Mouse (Mus musculus) lung, postnatal 25 days (tissue): ENCODE measurements around the gene Slc44a1.

ENCODE experiments used
- DNase-seq: peaks from one replicate; pipeline ENCODE4 v3.0.0; 2022; ENCODE audit warnings: low spot score

The Slc44a1 gene

GRCm38 (mm10) chr4:53469007-53469406 is 28.8 kb downstream of the Slc44a1 start:
- peak; percentile 14 for DNase-seq

DNA sequence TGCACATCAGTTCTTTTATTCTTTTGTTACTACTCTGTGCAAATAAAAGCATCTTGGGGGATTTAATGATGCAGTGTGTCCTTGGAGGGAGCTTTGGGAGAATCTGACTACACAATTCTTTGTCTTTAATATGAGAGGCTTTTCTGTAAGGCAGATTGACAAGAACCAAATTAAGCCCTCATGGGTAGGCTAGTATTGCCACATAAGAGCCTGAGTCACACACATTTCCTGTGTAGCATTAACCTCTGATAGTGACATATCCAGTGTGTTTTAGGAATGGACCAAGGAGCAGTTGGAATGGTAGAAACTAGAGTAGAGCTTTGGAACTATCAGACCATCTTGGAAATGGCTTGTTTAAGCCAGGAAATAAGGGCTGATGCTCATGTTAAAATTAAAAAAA is 33.9 kb downstream of the Slc44a1 start:
- no peak for DNase-seq

GRCm38 (mm10) chr4:53475230-53475952 is 35.2 kb downstream of the Slc44a1 start:
- no peak for DNase-seq

GRCm38 (mm10) chr4:53478644-53479043 is 38.4 kb downstream of the Slc44a1 start:
- DNase-seq: no peak

- DNase-seq: no peak
Measured at GRCm38 (mm10) chr4:53487216-53488188, 47.3 kb downstream of the Slc44a1 start.

DNA sequence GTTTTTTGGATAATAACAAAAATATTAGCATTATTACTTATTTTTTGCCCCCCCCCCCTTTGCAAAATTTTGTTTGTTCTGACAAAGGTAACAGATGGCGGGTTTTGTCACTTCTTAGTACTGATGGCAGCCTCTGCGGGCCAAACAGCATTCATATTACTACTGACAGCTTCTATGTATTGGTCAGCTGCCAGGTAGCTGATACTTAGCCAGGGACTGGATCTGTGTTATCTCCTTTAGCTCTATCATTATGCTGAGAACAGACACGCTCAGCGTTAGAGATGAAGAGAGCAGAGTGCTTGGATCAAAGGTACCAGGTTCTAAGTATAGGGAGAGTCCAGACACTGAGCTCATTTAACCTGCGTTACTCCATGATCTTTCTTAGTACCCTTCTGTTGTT is 48.6 kb downstream of the Slc44a1 start:
- DNase-seq: no peak

- no peak for DNase-seq
Measured at GRCm38 (mm10) chr4:53490371-53490770, 50.2 kb downstream of the Slc44a1 start.

DNA sequence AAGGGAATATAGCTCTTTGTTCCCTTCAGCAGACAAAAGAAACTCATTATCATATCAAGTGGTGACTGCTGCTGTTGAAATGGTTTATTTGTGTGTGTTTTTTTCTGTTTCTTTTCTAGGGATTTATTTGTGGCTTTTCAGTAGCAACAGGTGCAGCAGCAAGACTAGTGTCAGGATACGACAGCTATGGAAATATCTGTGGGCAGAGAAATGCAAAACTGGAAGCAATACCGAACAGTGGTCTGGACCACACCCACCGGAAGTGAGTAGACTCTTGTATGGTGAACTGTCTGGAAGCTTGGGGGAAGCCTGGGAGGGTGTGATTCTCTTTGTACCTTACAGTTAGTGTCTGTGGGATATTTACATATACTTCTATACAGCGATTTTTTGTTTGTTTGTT is 51.1 kb downstream of the Slc44a1 start:
- peak; percentile 50 for DNase-seq

GRCm38 (mm10) chr4:53495646-53496045 is 55.4 kb downstream of the Slc44a1 start:
- no peak for DNase-seq

GRCm38 (mm10) chr4:53502764-53503163 is 62.6 kb downstream of the Slc44a1 start:
- DNase-seq: no peak

GRCm38 (mm10) chr4:53512131-53512916 is 72.1 kb downstream of the Slc44a1 start:
- DNase-seq: peak; percentile 50

GRCm38 (mm10) chr4:53513276-53514081 is 73.3 kb downstream of the Slc44a1 start:
- peak; percentile 14 for DNase-seq

DNA sequence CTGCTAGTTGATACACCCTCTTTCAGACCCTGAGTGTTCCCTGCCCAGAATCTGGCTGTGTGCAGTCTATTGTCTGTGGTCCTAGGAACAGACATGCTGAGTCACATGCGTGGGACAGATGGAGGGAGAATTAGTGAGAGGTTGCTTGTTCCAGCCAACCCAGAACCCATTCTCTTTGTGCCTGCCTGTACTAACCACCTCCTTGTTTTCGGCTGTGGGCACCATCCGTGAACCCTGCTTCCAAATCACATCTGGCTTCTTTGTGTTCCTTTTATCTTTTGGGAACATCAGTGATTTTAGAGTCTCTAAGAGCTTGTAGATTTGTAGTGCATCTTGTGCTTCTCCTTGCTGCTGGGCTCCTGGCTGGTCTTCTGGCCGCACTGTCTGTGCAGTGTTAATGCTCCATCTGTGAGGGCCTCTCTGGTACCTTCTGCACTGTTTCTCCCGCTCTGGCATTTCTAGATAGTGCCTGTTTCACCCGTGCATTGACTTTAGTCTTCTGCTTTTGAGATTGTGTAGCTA is 75.9 kb downstream of the Slc44a1 start:
- peak; percentile 6 for DNase-seq

- no peak for DNase-seq
Measured at GRCm38 (mm10) chr4:53519429-53519828, 79.2 kb downstream of the Slc44a1 start.

GRCm38 (mm10) chr4:53521028-53521427 is 80.8 kb downstream of the Slc44a1 start:
- DNase-seq: no peak

DNA sequence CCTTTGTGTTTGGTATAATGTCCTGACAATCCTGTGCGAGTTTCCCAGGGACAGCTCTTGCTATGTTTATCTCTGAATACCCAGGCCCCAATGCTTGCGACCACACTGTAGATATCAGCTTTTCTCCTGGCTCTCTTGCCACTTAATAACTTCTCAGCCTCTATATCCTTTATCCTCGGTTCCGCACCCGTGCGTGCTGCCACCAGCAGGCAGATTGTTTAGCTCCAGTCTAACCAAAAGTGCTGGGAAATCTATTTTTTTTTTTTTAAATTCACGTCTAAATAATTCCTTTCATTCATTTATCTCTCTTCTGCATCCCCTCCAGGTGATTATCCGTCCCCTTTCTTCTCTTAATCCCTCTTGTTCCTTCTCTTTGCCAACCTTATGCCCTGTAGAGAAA is 82.4 kb downstream of the Slc44a1 start:
- DNase-seq: no peak

DNA sequence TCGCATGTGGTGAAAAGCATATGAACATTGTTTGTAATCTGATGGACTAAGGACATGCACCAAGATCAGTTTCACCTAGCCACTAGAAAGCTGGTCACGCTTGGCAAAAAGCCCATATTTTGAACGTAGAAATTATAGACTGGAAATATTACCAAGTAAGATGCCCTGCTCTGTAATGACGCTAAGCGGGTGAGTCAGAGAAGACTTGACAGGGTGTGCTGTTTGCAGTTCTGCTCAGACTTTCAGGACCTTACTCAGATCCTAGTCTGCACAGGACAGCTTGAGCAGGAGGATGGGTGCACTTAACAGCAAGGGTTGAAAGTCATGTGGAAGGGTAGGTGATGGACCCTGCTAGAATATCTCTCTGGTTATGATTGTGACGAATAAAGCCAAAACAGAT is 85.3 kb downstream of the Slc44a1 start:
- DNase-seq: no peak

DNA sequence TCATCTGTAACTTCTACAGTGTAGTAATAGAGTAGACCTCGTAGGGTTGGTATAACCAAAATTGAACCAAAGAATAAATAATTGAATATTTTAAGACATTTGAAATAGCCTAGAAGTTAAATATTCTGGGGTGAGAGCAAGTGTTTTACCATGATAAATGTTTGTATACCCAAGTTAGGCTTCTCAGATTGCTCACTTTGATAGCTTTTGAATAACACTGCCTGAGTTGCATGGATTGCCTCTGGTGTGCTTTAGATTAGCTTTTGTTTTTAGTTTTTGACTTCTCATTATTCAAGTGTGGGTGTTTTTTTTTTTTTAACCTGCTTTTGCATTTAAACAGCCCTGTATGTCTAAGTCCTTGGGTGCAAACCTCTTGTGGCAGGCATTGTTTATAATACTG is 85.8 kb downstream of the Slc44a1 start:
- DNase-seq: no peak

- DNase-seq: no peak
Measured at GRCm38 (mm10) chr4:53526446-53526845, 86.2 kb downstream of the Slc44a1 start.

DNA sequence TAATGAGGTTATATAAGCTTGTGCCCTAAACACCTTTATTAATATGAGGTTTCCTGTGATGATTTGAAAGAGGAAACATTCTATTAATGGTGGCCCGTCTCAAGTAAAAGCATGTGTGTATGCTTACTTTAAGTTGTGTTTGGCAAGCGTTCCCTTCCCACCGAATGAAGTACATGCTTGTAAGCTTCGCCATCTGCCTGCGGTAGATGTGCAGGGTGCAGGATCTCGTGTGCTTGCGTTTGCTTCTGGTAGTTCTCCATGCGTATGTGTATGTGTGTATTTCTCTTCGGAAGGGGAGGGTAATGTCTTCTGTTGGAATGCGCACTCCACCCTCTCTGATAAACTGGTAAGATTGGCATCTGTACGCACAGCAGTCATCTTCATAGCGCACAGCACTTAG is 95.6 kb downstream of the Slc44a1 start:
- no peak for DNase-seq

GRCm38 (mm10) chr4:53537101-53537500 is 96.9 kb downstream of the Slc44a1 start:
- DNase-seq: no peak
